Mouse (Mus musculus): ENCODE data around the gene Ly6g6d.

- TF ChIP-seq CTCF (IDR thresholded peaks at IDR 0.05; ENCODE audit: extremely low read depth, insufficient read depth, low read length) (no peak), POLR2A (IDR thresholded peaks at IDR 0.05; ENCODE audit: extremely low read depth, insufficient read depth, low read length) (no peak)
Observed at GRCm38 (mm10) chr17:35076507-35077176, 1.2 kb downstream of the Ly6g6d start, which contains the start of gene Ly6g6e.

All from cortical plate, adult 2 months (tissue).